Mouse (Mus musculus): ENCODE results near the gene Nkap. TPM values are rescaled to one million over a fixed set of nuclear protein-coding genes. Genes with fewer than 3 reads are reported as not detected.
"Not testable (repeated sequence)": the region's sequence is repeated elsewhere in the genome, so short reads cannot be mapped to it uniquely, and the experiment has no call there.

Nkap gene
- polyA plus RNA-seq, 1 experiment from 2014 or later = 12.3 TPM

GRCm38 (mm10) chrX:37168742-37169141 is 42.1 kb downstream of the Nkap start, which contains the start of gene Akap14:
Akap14 (minus strand) TSS chrX:37168842.
- Histone ChIP-seq H3K4me1 (replicated peaks) (no peaks in the 10 kb centered on the region), H3K27ac (no peak within 1 kb of the TSS), H3K4me3 (replicated peaks) (no peak within 1 kb of the TSS), H3K9me3 (no peaks in the 10 kb centered on the region), H3K27me3 (replicated peaks) (no peaks in the 10 kb centered on the region), H3K9ac (no peak within 1 kb of the TSS), H3K36me3 (no peaks in the 10 kb centered on the region), H3K4me2 (replicated peaks) (no peak within 1 kb of the TSS)
- WGBS = 43% methylated on average over 5 of the region's 5 CpGs
- ATAC-seq = no peak

GRCm38 (mm10) chrX:37184401-37184800 is 57.8 kb downstream of the Nkap start:
- not testable (repeated sequence) for H3K9ac ChIP-seq; H3K27me3 ChIP-seq (replicated peaks); H3K4me3 ChIP-seq (replicated peaks); H3K36me3 ChIP-seq; H3K9me3 ChIP-seq; H3K27ac ChIP-seq; H3K4me1 ChIP-seq (replicated peaks); H3K4me2 ChIP-seq (replicated peaks); ATAC-seq
- WGBS = 58% methylated on average over 8 of the region's 8 CpGs

- Histone ChIP-seq H3K9me3 (no peaks in the 10 kb centered on the region), H3K4me1 (replicated peaks) (no peaks in the 10 kb centered on the region), H3K36me3 (no peaks in the 10 kb centered on the region), H3K27me3 (replicated peaks) (no peaks in the 10 kb centered on the region), H3K27ac (no peak overlapping the region), H3K4me2 (replicated peaks) (peak overlapping the region; percentile 65), H3K4me3 (replicated peaks) (peak overlapping the region; percentile 50), H3K9ac (peak overlapping the region; percentile 44; the same call in 1 of the 2 replicates)
- peak; percentile 50 for ATAC-seq
- 22% methylated on average over 20 of the region's 20 CpGs for WGBS
Measured at GRCm38 (mm10) chrX:37190755-37191104, 64.1 kb downstream of the Nkap start.

- Histone ChIP-seq H3K27ac (peak within 1 kb of the TSS; percentile 51), H3K9ac (peak within 1 kb of the TSS; percentile 44), H3K4me3 (replicated peaks) (peak within 1 kb of the TSS; percentile 50), H3K4me2 (replicated peaks) (peak within 1 kb of the TSS; percentile 65), H3K36me3 (no peaks in the 10 kb centered on the region), H3K9me3 (no peaks in the 10 kb centered on the region), H3K4me1 (replicated peaks) (no peaks in the 10 kb centered on the region), H3K27me3 (replicated peaks) (no peaks in the 10 kb centered on the region)
- 21% methylated on average over 63 of the region's 63 CpGs for WGBS
- peak; percentile 93 for ATAC-seq
Measured at GRCm38 (mm10) chrX:37191105-37191743, 64.6 kb downstream of the Nkap start, which contains the start of the genes Ndufa1 and Rnf113a1. Ndufa1 (minus strand) TSS chrX:37191163. Rnf113a1 (plus strand) TSS chrX:37191245.

GRCm38 (mm10) chrX:37191744-37192379 is 65.3 kb downstream of the Nkap start:
- H3K27ac ChIP-seq = peak overlapping the region; percentile 51; the same call in 1 of the 2 replicates
- no peaks in the 10 kb centered on the region for H3K4me1 ChIP-seq (replicated peaks)
- H3K36me3 ChIP-seq = no peaks in the 10 kb centered on the region
- peak overlapping the region; percentile 44 for H3K9ac ChIP-seq
- peak overlapping the region; percentile 50 for H3K4me3 ChIP-seq (replicated peaks)
- 28% methylated on average over 28 of the region's 28 CpGs for WGBS
- H3K27me3 ChIP-seq (replicated peaks) = no peaks in the 10 kb centered on the region
- H3K9me3 ChIP-seq = no peaks in the 10 kb centered on the region
- peak; percentile 30 for ATAC-seq
- peak overlapping the region; percentile 65 for H3K4me2 ChIP-seq (replicated peaks)

- Histone ChIP-seq H3K4me1 (replicated peaks) (no peaks in the 10 kb centered on the region), H3K9ac (no peak overlapping the region), H3K27ac (no peak overlapping the region), H3K9me3 (no peaks in the 10 kb centered on the region), H3K4me3 (replicated peaks) (no peak overlapping the region), H3K4me2 (replicated peaks) (no peak overlapping the region), H3K27me3 (replicated peaks) (no peaks in the 10 kb centered on the region), H3K36me3 (no peaks in the 10 kb centered on the region)
- WGBS = 51% methylated on average over 8 of the region's 8 CpGs
- ATAC-seq = no peak
Measured at GRCm38 (mm10) chrX:37198676-37199075, 72.1 kb downstream of the Nkap start.

Other genes starting within 250 kb of the Nkap start
- gene Nkrf, start 223.9 kb upstream of the Nkap start, polyA plus RNA-seq (2015; fragmentation: Nextera tagmentation; extraction: Ambion mirVana) = 1.7 and 2.1 TPM in 2 replicates
- gene Sept6, start 135.0 kb upstream of the Nkap start, polyA plus RNA-seq (2015; fragmentation: Nextera tagmentation; extraction: Ambion mirVana) = 13.1 and 13.6 TPM in 2 replicates
- gene Sowahd, start 78.0 kb upstream of the Nkap start, polyA plus RNA-seq (2015; fragmentation: Nextera tagmentation; extraction: Ambion mirVana) = not detected in 2 replicates
- gene Rpl39, start 41.4 kb upstream of the Nkap start, polyA plus RNA-seq (2015; fragmentation: Nextera tagmentation; extraction: Ambion mirVana) = 517 and 629 TPM in 2 replicates
- 18.3 TPM in 2 replicates for gene Upf3b, start 16.5 kb upstream of the Nkap start, polyA plus RNA-seq (2015; fragmentation: Nextera tagmentation; extraction: Ambion mirVana)
- gene Akap14, start 42.0 kb downstream of the Nkap start, polyA plus RNA-seq (2015; fragmentation: Nextera tagmentation; extraction: Ambion mirVana) = 0.11 TPM in 1 of 2 replicates, not detected in the other
- 385 and 424 TPM in 2 replicates for gene Ndufa1, start 64.4 kb downstream of the Nkap start, polyA plus RNA-seq (2015; fragmentation: Nextera tagmentation; extraction: Ambion mirVana)
- 8.3 and 9.3 TPM in 2 replicates for gene Rnf113a1, start 64.5 kb downstream of the Nkap start, polyA plus RNA-seq (2015; fragmentation: Nextera tagmentation; extraction: Ambion mirVana)
- gene Gm9, start 84.2 kb downstream of the Nkap start, polyA plus RNA-seq (2015; fragmentation: Nextera tagmentation; extraction: Ambion mirVana) = not detected in 2 replicates
- gene Rhox1, start 95.5 kb downstream of the Nkap start, polyA plus RNA-seq (2015; fragmentation: Nextera tagmentation; extraction: Ambion mirVana) = not detected in 2 replicates
- not detected in 2 replicates for gene Rhox2a, start 118.2 kb downstream of the Nkap start, polyA plus RNA-seq (2015; fragmentation: Nextera tagmentation; extraction: Ambion mirVana)
- not detected in 2 replicates for gene Rhox3a, start 123.1 kb downstream of the Nkap start, polyA plus RNA-seq (2015; fragmentation: Nextera tagmentation; extraction: Ambion mirVana)
- not detected in 2 replicates for gene Rhox4a, start 138.5 kb downstream of the Nkap start, polyA plus RNA-seq (2015; fragmentation: Nextera tagmentation; extraction: Ambion mirVana)